Mouse (Mus musculus): Measurements from ENCODE around the gene Slc9c1. TPM values are rescaled to one million over a fixed set of nuclear protein-coding genes. Genes with fewer than 3 reads are reported as not detected.
"Not testable (repeated sequence)": the region's sequence is repeated elsewhere in the genome, so short reads cannot be mapped to it uniquely, and the experiment has no call there.

Slc9c1 gene
- polyA plus RNA-seq (2016; fragmentation: Nextera tagmentation; extraction: Ambion mirVana): not detected in 2 replicates

GRCm38 (mm10) chr16:45535009-45535408 is at the start of gene Slc9c1:
TSS of gene Slc9c1 (plus strand) at chr16:45535309.
- Histone ChIP-seq H3K27ac (no peak within 1 kb of the TSS), H3K27me3 (no peaks in the 10 kb centered on the region), H3K9ac (no peak within 1 kb of the TSS), H3K4me1 (no peaks in the 10 kb centered on the region), H3K36me3 (no peaks in the 10 kb centered on the region), H3K4me3 (no peak within 1 kb of the TSS), H3K9me3 (replicated peaks) (no peaks in the 10 kb centered on the region), H3K4me2 (replicated peaks) (no peak within 1 kb of the TSS)
- no peak for ATAC-seq (ENCODE audit: low FRiP score)
- 95% methylated on average over 5 of the region's 5 CpGs for WGBS

GRCm38 (mm10) chr16:45492927-45493326 is 42.2 kb upstream of the Slc9c1 start, which contains the start of gene Gm609:
TSS of gene Gm609 (minus strand) at chr16:45492969.
- Histone ChIP-seq H3K9me3 (replicated peaks) (no peaks in the 10 kb centered on the region), H3K4me1 (no peaks in the 10 kb centered on the region), H3K36me3 (no peaks in the 10 kb centered on the region), H3K27ac (no peak within 1 kb of the TSS), H3K27me3 (no peaks in the 10 kb centered on the region), H3K4me3 (no peak within 1 kb of the TSS), H3K4me2 (replicated peaks) (no peak within 1 kb of the TSS), H3K9ac (no peak within 1 kb of the TSS)
- WGBS: 80% methylated on average over 5 of the region's 5 CpGs
- ATAC-seq (ENCODE audit: low FRiP score): no peak

GRCm38 (mm10) chr16:45495326-45495725 is 39.8 kb upstream of the Slc9c1 start:
- WGBS: 79% methylated on average over 1 of the region's 1 CpGs
- Histone ChIP-seq H3K9ac (no peak overlapping the region), H3K27ac (no peak overlapping the region), H3K36me3 (no peaks in the 10 kb centered on the region), H3K4me1 (no peaks in the 10 kb centered on the region), H3K4me3 (no peak overlapping the region), H3K27me3 (no peaks in the 10 kb centered on the region), H3K4me2 (replicated peaks) (no peak overlapping the region), H3K9me3 (replicated peaks) (no peaks in the 10 kb centered on the region)
- ATAC-seq (ENCODE audit: low FRiP score): no peak

- H3K36me3 ChIP-seq: no peaks in the 10 kb centered on the region
- no peak overlapping the region for H3K4me2 ChIP-seq (replicated peaks)
- H3K4me1 ChIP-seq: no peaks in the 10 kb centered on the region
- no peak overlapping the region for H3K27ac ChIP-seq
- WGBS: 88% methylated on average over 5 of the region's 5 CpGs
- H3K27me3 ChIP-seq: no peaks in the 10 kb centered on the region
- H3K4me3 ChIP-seq: no peak overlapping the region
- ATAC-seq (ENCODE audit: low FRiP score): no peak
- H3K9me3 ChIP-seq (replicated peaks): no peaks in the 10 kb centered on the region
- no peak overlapping the region for H3K9ac ChIP-seq
Observed at GRCm38 (mm10) chr16:45525551-45525950, 9.6 kb upstream of the Slc9c1 start.

- Histone ChIP-seq H3K9me3 (replicated peaks) (no peaks in the 10 kb centered on the region), H3K4me3 (no peak within 1 kb of the TSS), H3K9ac (no peak within 1 kb of the TSS), H3K4me2 (replicated peaks) (no peak within 1 kb of the TSS), H3K36me3 (no peaks in the 10 kb centered on the region), H3K27me3 (no peaks in the 10 kb centered on the region), H3K4me1 (no peaks in the 10 kb centered on the region), H3K27ac (no peak within 1 kb of the TSS)
- ATAC-seq (ENCODE audit: low FRiP score): no peak
- 89% methylated on average over 4 of the region's 4 CpGs for WGBS
Observed at GRCm38 (mm10) chr16:45531950-45532349, 3.2 kb upstream of the Slc9c1 start, which contains the start of gene Gm17783. TSS of gene Gm17783 (minus strand) at chr16:45532050.

- not testable (repeated sequence) for H3K4me2 ChIP-seq (replicated peaks); H3K9ac ChIP-seq; H3K9me3 ChIP-seq (replicated peaks); H3K27ac ChIP-seq; H3K4me3 ChIP-seq; H3K27me3 ChIP-seq; ATAC-seq (ENCODE audit: low FRiP score); H3K4me1 ChIP-seq; H3K36me3 ChIP-seq
- 77% methylated on average over 1 of the region's 1 CpGs for WGBS
Observed at GRCm38 (mm10) chr16:45538342-45538741, 3.2 kb downstream of the Slc9c1 start.

GRCm38 (mm10) chr16:45542108-45542507 is 7.0 kb downstream of the Slc9c1 start:
- Histone ChIP-seq H3K9ac (no peak overlapping the region), H3K4me1 (no peaks in the 10 kb centered on the region), H3K4me3 (no peak overlapping the region), H3K4me2 (replicated peaks) (no peak overlapping the region), H3K36me3 (no peaks in the 10 kb centered on the region), H3K9me3 (replicated peaks) (no peaks in the 10 kb centered on the region), H3K27ac (no peak overlapping the region), H3K27me3 (no peaks in the 10 kb centered on the region)
- no peak for ATAC-seq (ENCODE audit: low FRiP score)

- H3K9ac ChIP-seq: no peak overlapping the region
- H3K4me2 ChIP-seq (replicated peaks): no peak overlapping the region
- no peak for ATAC-seq (ENCODE audit: low FRiP score)
- no peak overlapping the region for H3K27ac ChIP-seq
- H3K4me1 ChIP-seq: no peaks in the 10 kb centered on the region
- no peak overlapping the region for H3K4me3 ChIP-seq
- H3K36me3 ChIP-seq: no peaks in the 10 kb centered on the region
- H3K27me3 ChIP-seq: no peaks in the 10 kb centered on the region
- WGBS: 78% methylated on average over 3 of the region's 3 CpGs
- no peaks in the 10 kb centered on the region for H3K9me3 ChIP-seq (replicated peaks)
Observed at GRCm38 (mm10) chr16:45544341-45544740, 9.2 kb downstream of the Slc9c1 start.

- H3K9ac ChIP-seq: no peak overlapping the region
- no peaks in the 10 kb centered on the region for H3K9me3 ChIP-seq (replicated peaks)
- no peaks in the 10 kb centered on the region for H3K4me1 ChIP-seq
- no peak for ATAC-seq (ENCODE audit: low FRiP score)
- H3K4me2 ChIP-seq (replicated peaks): no peak overlapping the region
- no peak overlapping the region for H3K27ac ChIP-seq
- H3K36me3 ChIP-seq: no peaks in the 10 kb centered on the region
- H3K27me3 ChIP-seq: no peaks in the 10 kb centered on the region
- no peak overlapping the region for H3K4me3 ChIP-seq
Observed at GRCm38 (mm10) chr16:45547982-45548381, 12.9 kb downstream of the Slc9c1 start.

GRCm38 (mm10) chr16:45551579-45551978 is 16.5 kb downstream of the Slc9c1 start:
- H3K4me1 ChIP-seq: no peaks in the 10 kb centered on the region
- no peaks in the 10 kb centered on the region for H3K36me3 ChIP-seq
- H3K4me2 ChIP-seq (replicated peaks): no peak overlapping the region
- H3K9ac ChIP-seq: no peak overlapping the region
- WGBS: 83% methylated on average over 2 of the region's 2 CpGs
- H3K27ac ChIP-seq: no peak overlapping the region
- H3K4me3 ChIP-seq: no peak overlapping the region
- no peaks in the 10 kb centered on the region for H3K27me3 ChIP-seq
- ATAC-seq (ENCODE audit: low FRiP score): no peak
- no peaks in the 10 kb centered on the region for H3K9me3 ChIP-seq (replicated peaks)

- H3K27ac ChIP-seq: no peak overlapping the region
- 62% methylated on average over 3 of the region's 3 CpGs for WGBS
- no peaks in the 10 kb centered on the region for H3K27me3 ChIP-seq
- no peak for ATAC-seq (ENCODE audit: low FRiP score)
- no peak overlapping the region for H3K9ac ChIP-seq
- no peaks in the 10 kb centered on the region for H3K4me1 ChIP-seq
- no peak overlapping the region for H3K4me2 ChIP-seq (replicated peaks)
- no peak overlapping the region for H3K4me3 ChIP-seq
- H3K9me3 ChIP-seq (replicated peaks): no peaks in the 10 kb centered on the region
- no peaks in the 10 kb centered on the region for H3K36me3 ChIP-seq
Observed at GRCm38 (mm10) chr16:45561747-45562146, 26.6 kb downstream of the Slc9c1 start.

- H3K27me3 ChIP-seq: no peaks in the 10 kb centered on the region
- no peak overlapping the region for H3K4me2 ChIP-seq (replicated peaks)
- WGBS: 83% methylated on average over 3 of the region's 3 CpGs
- no peak for ATAC-seq (ENCODE audit: low FRiP score)
- H3K36me3 ChIP-seq: no peaks in the 10 kb centered on the region
- no peak overlapping the region for H3K9ac ChIP-seq
- H3K4me3 ChIP-seq: no peak overlapping the region
- no peak overlapping the region for H3K27ac ChIP-seq
- H3K9me3 ChIP-seq (replicated peaks): no peaks in the 10 kb centered on the region
- no peaks in the 10 kb centered on the region for H3K4me1 ChIP-seq
Observed at GRCm38 (mm10) chr16:45572307-45572706, 37.2 kb downstream of the Slc9c1 start.

- H3K27ac ChIP-seq: no peak overlapping the region
- no peaks in the 10 kb centered on the region for H3K27me3 ChIP-seq
- H3K9me3 ChIP-seq (replicated peaks): no peaks in the 10 kb centered on the region
- H3K4me1 ChIP-seq: no peaks in the 10 kb centered on the region
- no peak overlapping the region for H3K4me2 ChIP-seq (replicated peaks)
- H3K9ac ChIP-seq: no peak overlapping the region
- no peak overlapping the region for H3K4me3 ChIP-seq
- ATAC-seq (ENCODE audit: low FRiP score): no peak
- no peaks in the 10 kb centered on the region for H3K36me3 ChIP-seq
- WGBS: 69% methylated on average over 12 of the region's 12 CpGs
Observed at GRCm38 (mm10) chr16:45579883-45580282, 44.8 kb downstream of the Slc9c1 start.
